ENCODE assay signal across 22 mouse cellular contexts in genomic region chr8:120979210-120979609, GRCm38 (mm10).
DNase-seq lines count a peak whose midpoint lies in the region; ATAC-seq and TF ChIP-seq lines count a peak whose summit lies in the region.
"Had no signal": no experiment of that assay in that cellular context is flagged by ENCODE, and none has a peak within 500 bp of the region (broad histone marks: within the 10 kb centered on the region; RNA-seq: fewer than 3 reads in every experiment).

No protein-coding gene starts in this region.

- ATAC-seq in intestine, embryonic 14.5 days (replicated peaks; ENCODE audit: low FRiP score, low TSS enrichment, low read depth): no peak
- no peak for ATAC-seq in intestine, postnatal 0 days
- 0 out of 2 replicates have a peak, but pooled peaks have one; percentile 18 for ATAC-seq in intestine, embryonic 16.5 days
- ATAC-seq: CD4-positive, CD25-positive, alpha-beta regulatory T cell, adult 4 months; forebrain, embryonic 15.5 days had no signal

- no peak for TF ChIP-seq POLR2A in lung, adult 2 months (IDR thresholded peaks at IDR 0.05; ENCODE audit: borderline replicate concordance, extremely low read depth, low read depth, low read length)

- intact Hi-C loops in heart, postnatal 10 days (cut with DNase I): no loop called here

- no peak for DNase-seq in intestine, embryonic 14.5 days (ENCODE audit: low spot score)
- DNase-seq in lung, postnatal 4 days: peak; percentile 28 to 74
- DNase-seq in lung, adult 2 months: no peak
- no peak for DNase-seq in spleen, postnatal 10 days (ENCODE audit: low spot score in 2 of 2)
- no peak for DNase-seq in heart, postnatal 10 days
- DNase-seq: adrenal gland, adult 8-10 months; adrenal gland, postnatal 36 days; B cell, adult 2 months; cerebellum, adult 11 months; cerebellum, adult 8-10 months; cerebellum, postnatal 25 days; heart, adult 18-20 months had no signal

- no peak overlapping the region for H3K4me3 ChIP-seq in intestine, embryonic 14.5 days (ENCODE audit: low read depth, low read length)
- H3K4me3 ChIP-seq in intestine, postnatal 0 days (ENCODE audit: low read depth, low read length): no peak overlapping the region
- H3K4me3 ChIP-seq in lung, adult 2 months (replicated peaks; ENCODE audit: extremely low read depth, low read depth, low read length): no peak overlapping the region
- no peak overlapping the region for H3K4me3 ChIP-seq in intestine, embryonic 16.5 days (ENCODE audit: low read length)
- H3K4me3 ChIP-seq: embryonic facial prominence, embryonic 12.5 days; forebrain, embryonic 15.5 days; heart, embryonic 10.5 days; heart, embryonic 15.5 days; hindbrain, embryonic 10.5 days had no signal

- no peak overlapping the region for H3K9ac ChIP-seq in intestine, embryonic 14.5 days (ENCODE audit: low read length)
- no peak overlapping the region for H3K9ac ChIP-seq in intestine, postnatal 0 days (ENCODE audit: low read depth, low read length)
- no peak overlapping the region for H3K9ac ChIP-seq in intestine, embryonic 16.5 days (ENCODE audit: low read depth, low read length)
- H3K9ac ChIP-seq: embryonic facial prominence, embryonic 12.5 days; forebrain, embryonic 15.5 days; heart, embryonic 15.5 days; hindbrain, embryonic 14.5 days had no signal

- no peaks in the 10 kb centered on the region for H3K27me3 ChIP-seq in intestine, embryonic 14.5 days (replicated peaks; ENCODE audit: control insufficient read depth, insufficient read depth, low read length)
- H3K27me3 ChIP-seq in intestine, postnatal 0 days (replicated peaks; ENCODE audit: control insufficient read depth, insufficient read depth, low read length): no peaks in the 10 kb centered on the region
- no peaks in the 10 kb centered on the region for H3K27me3 ChIP-seq in intestine, embryonic 16.5 days (replicated peaks; ENCODE audit: control insufficient read depth, insufficient read depth, low read length)
- H3K27me3 ChIP-seq: forebrain, embryonic 15.5 days had no signal

- peaks cover 13% of the 10 kb centered on the region; the same call in 1 of the 2 replicates for H3K4me1 ChIP-seq in intestine, embryonic 14.5 days (replicated peaks; ENCODE audit: control insufficient read depth, insufficient read depth, low read length)
- H3K4me1 ChIP-seq in intestine, postnatal 0 days (replicated peaks; ENCODE audit: control insufficient read depth, insufficient read depth, low read length): no peaks in the 10 kb centered on the region
- no peaks in the 10 kb centered on the region for H3K4me1 ChIP-seq in lung, adult 2 months (ENCODE audit: control insufficient read depth, insufficient read depth, low read length)
- peaks cover 7% of the 10 kb centered on the region; the same call in 1 of the 2 replicates for H3K4me1 ChIP-seq in intestine, embryonic 16.5 days (ENCODE audit: control insufficient read depth, insufficient read depth, low read length)
- H3K4me1 ChIP-seq: forebrain, embryonic 15.5 days; hindbrain, embryonic 10.5 days had no signal

- H3K4me2 ChIP-seq in intestine, embryonic 14.5 days (ENCODE audit: low read length): no peak overlapping the region
- no peak overlapping the region for H3K4me2 ChIP-seq in intestine, postnatal 0 days (replicated peaks; ENCODE audit: low read depth)
- no peak overlapping the region for H3K4me2 ChIP-seq in intestine, embryonic 16.5 days (ENCODE audit: low read depth, low read length)
- H3K4me2 ChIP-seq: embryonic facial prominence, embryonic 12.5 days; forebrain, embryonic 15.5 days; heart, embryonic 15.5 days; hindbrain, embryonic 14.5 days had no signal

- peak overlapping the region; percentile 75; the same call in 1 of the 2 replicates for H3K27ac ChIP-seq in intestine, embryonic 14.5 days (ENCODE audit: low read depth)
- H3K27ac ChIP-seq in intestine, postnatal 0 days (ENCODE audit: low read depth, low read length): no peak overlapping the region
- peak overlapping the region; percentile 9; the same call in 1 of the 2 replicates for H3K27ac ChIP-seq in intestine, embryonic 16.5 days (ENCODE audit: low read length)
- H3K27ac ChIP-seq: embryonic facial prominence, embryonic 12.5 days; forebrain, embryonic 15.5 days; heart, embryonic 10.5 days; heart, embryonic 15.5 days; hindbrain, embryonic 10.5 days; hindbrain, embryonic 14.5 days had no signal

- WGBS in intestine, embryonic 14.5 days: 22% methylated on average over 9 of the region's 9 CpGs
- 18% methylated on average over 9 of the region's 9 CpGs for WGBS in intestine, postnatal 0 days
- 46% methylated on average over 9 of the region's 9 CpGs for WGBS in lung, adult 2 months
- WGBS in intestine, embryonic 16.5 days: 19% methylated on average over 9 of the region's 9 CpGs

- no peaks in the 10 kb centered on the region for H3K9me3 ChIP-seq in intestine, embryonic 14.5 days (ENCODE audit: control insufficient read depth, low read length)
- no peaks in the 10 kb centered on the region for H3K9me3 ChIP-seq in intestine, postnatal 0 days (ENCODE audit: control insufficient read depth)
- no peaks in the 10 kb centered on the region for H3K9me3 ChIP-seq in intestine, embryonic 16.5 days (ENCODE audit: control insufficient read depth, low read length)
- H3K9me3 ChIP-seq: embryonic facial prominence, embryonic 12.5 days; forebrain, embryonic 15.5 days; heart, embryonic 10.5 days; heart, embryonic 15.5 days; hindbrain, embryonic 10.5 days had no signal

- no peaks in the 10 kb centered on the region for H3K36me3 ChIP-seq in intestine, embryonic 14.5 days (ENCODE audit: control insufficient read depth, insufficient read depth, low read length)
- no peaks in the 10 kb centered on the region for H3K36me3 ChIP-seq in intestine, postnatal 0 days (ENCODE audit: control insufficient read depth, insufficient read depth)
- H3K36me3 ChIP-seq in intestine, embryonic 16.5 days (ENCODE audit: control insufficient read depth, insufficient read depth, low read length): no peaks in the 10 kb centered on the region
- H3K36me3 ChIP-seq: embryonic facial prominence, embryonic 12.5 days; forebrain, embryonic 15.5 days; G1E; heart, embryonic 10.5 days; heart, embryonic 15.5 days; hindbrain, embryonic 10.5 days had no signal

- no peak for TF ChIP-seq CTCF in intestine, postnatal 0 days (IDR thresholded peaks at IDR 0.05; ENCODE audit: low read depth)
- TF ChIP-seq CTCF in lung, adult 2 months (IDR thresholded peaks at IDR 0.05; ENCODE audit: insufficient read depth, low read length): no peak

Comparison
In these comparisons a context has a peak if more than half of its experiments do, and no peak if none do; other contexts are left out.
1. DNase-seq: peak in lung, postnatal 4 days (2 of 2); none in intestine, embryonic 14.5 days (single experiment), lung, adult 2 months (single experiment), spleen, postnatal 10 days (0 of 2) and heart, postnatal 10 days (0 of 2).